Mouse (Mus musculus) midbrain, embryonic 11.5 days (tissue): ENCODE results near the gene Pcp4. TPM values are rescaled to one million over a fixed set of nuclear protein-coding genes. Genes with fewer than 3 reads are reported as not detected.
"Not testable (repeated sequence)": the region's sequence is repeated elsewhere in the genome, so short reads cannot be mapped to it uniquely, and the experiment has no call there.

ENCODE experiments used
- ATAC-seq: fragments of 200-750 bp; cut with Nextera tagmentation; 2 replicates; pipeline ENCODE4 v1.8.0; 2017; ENCODE audit warnings: moderate TSS enrichment, moderate library complexity; ENCODE audit not compliant: low FRiP score
- DNase-seq: peaks from one replicate; pipeline ENCODE4 v3.0.0; 2015; ENCODE audit warnings: low spot score; ENCODE audit errors: missing footprints
- H3K27ac ChIP-seq: fragments of 300-500 bp; sonication (generic); 2 replicates; pipeline ENCODE4 v1.5.1; 2014; ENCODE audit warnings: low read depth, low read length
- H3K27me3 ChIP-seq: fragments of 300-500 bp; sonication (generic); 2 replicates; pipeline ENCODE4 v1.6.1; 2014; ENCODE audit warnings: mild to moderate bottlenecking, low read length, moderate library complexity, mixed read lengths; ENCODE audit not compliant: control insufficient read depth, insufficient read depth
- H3K36me3 ChIP-seq: fragments of 300-500 bp; sonication (generic); 2 replicates; pipeline ENCODE4 v1.6.1; 2014; ENCODE audit warnings: mild to moderate bottlenecking, low read length, moderate library complexity, mixed read lengths; ENCODE audit not compliant: control insufficient read depth, insufficient read depth
- H3K4me1 ChIP-seq: fragments of 300-500 bp; sonication (generic); 2 replicates; pipeline ENCODE4 v1.6.1; 2014; ENCODE audit warnings: low read length; ENCODE audit not compliant: control insufficient read depth, insufficient read depth
- H3K4me2 ChIP-seq: fragments of 300-500 bp; sonication (generic); 2 replicates; pipeline ENCODE4 v1.6.1; 2014; ENCODE audit warnings: mild to moderate bottlenecking, moderate library complexity
- H3K4me3 ChIP-seq: fragments of 300-500 bp; sonication (generic); 2 replicates; pipeline ENCODE4 v1.5.1; 2014; ENCODE audit warnings: low read depth, low read length
- H3K9ac ChIP-seq: fragments of 300-500 bp; sonication (generic); 2 replicates; pipeline ENCODE4 v1.6.1; 2014; ENCODE audit warnings: low read length
- H3K9me3 ChIP-seq: fragments of 300-500 bp; sonication (generic); 2 replicates; pipeline ENCODE4 v1.6.1; 2016; ENCODE audit warnings: low read length; ENCODE audit not compliant: control insufficient read depth
- WGBS: fragments of 180-500 bp; shearing (Covaris S2); extraction: QIAGEN DNeasy Blood & Tissue Kit; methylation state at CpG from one replicate; pipeline ENCODE4 v1.1.7; 2014; 5-methylcytosine and 5-hydroxymethylcytosine counted together
- polyA plus RNA-seq: library from polyadenylated mRNA; unstranded; fragments of >200 nt; fragmentation: Nextera tagmentation; extraction: Ambion mirVana; gene quantifications from 2 replicates; pipeline ENCODE4 v1.2.1, GENCODE M21; 2014

Pcp4 gene
- polyA plus RNA-seq, 1 experiment from 2014 or later = 3.1 TPM

DNA sequence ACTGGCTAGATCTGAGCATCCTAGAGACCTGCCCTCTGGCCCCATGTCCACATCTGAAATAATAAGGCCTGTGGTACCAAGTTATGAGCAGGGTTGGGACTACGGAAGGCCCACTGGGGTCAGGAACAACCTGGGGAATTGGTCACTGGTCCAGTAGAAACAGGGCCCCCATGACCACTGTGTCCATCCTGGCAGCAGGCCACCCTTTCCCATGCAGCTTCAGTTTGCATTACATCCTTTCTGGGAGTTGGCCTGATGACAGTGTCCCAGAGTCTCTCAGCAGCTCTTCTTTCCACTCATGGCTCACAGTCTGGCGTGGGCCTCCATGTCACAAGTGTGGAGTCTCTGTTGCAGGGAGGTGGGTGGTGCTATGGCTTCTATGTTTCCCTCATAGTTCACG, 25.6 kb upstream of the Pcp4 start:
- Histone ChIP-seq H3K4me3 (no peak overlapping the region), H3K4me2 (no peak overlapping the region), H3K27ac (no peak overlapping the region), H3K27me3 (no peaks in the 10 kb centered on the region), H3K4me1 (no peaks in the 10 kb centered on the region), H3K9ac (no peak overlapping the region), H3K9me3 (no peaks in the 10 kb centered on the region), H3K36me3 (no peaks in the 10 kb centered on the region)
- WGBS = 88% methylated on average over 3 of the region's 3 CpGs
- peak; percentile 57 for DNase-seq
- no peak for ATAC-seq

DNA sequence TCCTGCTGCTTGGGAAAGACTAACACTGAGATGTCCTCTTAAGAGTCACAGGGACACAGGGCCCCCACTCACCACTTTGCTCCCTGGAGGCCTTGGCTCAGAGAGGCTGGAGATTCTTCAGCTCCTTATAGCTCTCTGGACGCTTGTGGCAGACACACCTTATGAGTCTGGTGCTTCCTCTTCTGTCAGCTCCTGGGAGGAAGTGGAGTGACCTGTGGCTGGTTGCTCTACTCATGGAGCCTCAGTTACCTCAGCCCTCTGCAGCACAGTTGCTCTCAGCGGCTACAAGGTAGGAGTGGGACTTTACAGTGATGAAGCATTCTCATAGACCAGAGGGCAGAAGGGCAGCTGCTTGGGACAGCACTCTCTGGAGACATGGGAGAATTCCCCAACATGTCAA, 23.9 kb upstream of the Pcp4 start, which contains the start of gene Itgb2l:
Gene Itgb2l (minus strand): TSS at position 152 of the 400 bp plus-strand sequence.
- Histone ChIP-seq H3K36me3 (no peaks in the 10 kb centered on the region), H3K4me1 (no peaks in the 10 kb centered on the region), H3K9ac (no peak within 1 kb of the TSS), H3K4me3 (no peak within 1 kb of the TSS), H3K27ac (no peak within 1 kb of the TSS), H3K9me3 (no peaks in the 10 kb centered on the region), H3K27me3 (no peaks in the 10 kb centered on the region), H3K4me2 (no peak within 1 kb of the TSS)
- DNase-seq (peak; percentile 70), ATAC-seq (no peak)
- WGBS = 87% methylated on average over 2 of the region's 2 CpGs

DNA sequence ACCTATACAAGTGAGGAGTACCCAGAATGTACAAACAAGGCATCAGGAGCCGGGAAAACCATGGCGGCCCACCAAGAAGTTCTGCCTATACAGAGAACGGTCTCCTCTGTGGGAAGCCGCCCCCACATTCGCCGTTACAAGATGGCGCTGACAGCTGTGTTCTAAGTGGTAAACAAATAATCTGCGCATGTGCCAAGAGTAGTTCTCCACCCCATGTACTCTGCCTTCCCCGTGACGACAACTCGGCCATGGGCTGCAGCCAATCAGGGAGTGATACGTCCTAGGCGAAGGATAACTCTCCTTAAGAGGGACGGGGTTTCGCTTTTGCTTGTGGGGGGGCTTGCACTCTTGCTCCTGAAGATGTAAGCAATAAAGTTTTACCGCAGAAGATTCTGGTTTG, 16.5 kb upstream of the Pcp4 start:
- H3K27ac ChIP-seq, DNase-seq, H3K9me3 ChIP-seq, H3K4me1 ChIP-seq, ATAC-seq, H3K27me3 ChIP-seq, H3K4me3 ChIP-seq, H3K36me3 ChIP-seq, H3K4me2 ChIP-seq, H3K9ac ChIP-seq: not testable (repeated sequence)
- 95% methylated on average over 12 of the region's 16 CpGs for WGBS

DNA sequence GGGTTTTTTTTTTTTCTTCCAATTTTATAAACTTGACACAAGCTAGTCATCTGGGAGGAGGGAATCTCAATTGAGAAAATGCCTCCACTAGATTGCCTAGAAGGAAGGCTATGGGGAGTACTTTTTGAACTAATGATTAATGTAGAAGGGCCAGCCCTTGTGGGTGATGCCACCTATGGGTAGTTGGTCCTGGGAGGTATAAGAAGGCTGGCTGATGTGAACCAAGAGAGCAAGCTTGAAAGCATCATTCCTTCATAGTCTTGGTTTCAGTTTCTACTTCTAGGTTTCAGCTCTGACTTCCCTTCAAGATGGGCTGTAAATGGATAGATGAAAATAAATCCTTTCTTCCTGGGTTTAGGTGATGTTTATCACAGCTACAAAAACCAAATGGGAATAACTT, 13.3 kb upstream of the Pcp4 start:
- no peaks in the 10 kb centered on the region for H3K4me1 ChIP-seq
- H3K9me3 ChIP-seq = no peaks in the 10 kb centered on the region
- H3K4me2 ChIP-seq = no peak overlapping the region
- H3K27me3 ChIP-seq = no peaks in the 10 kb centered on the region
- no peak overlapping the region for H3K9ac ChIP-seq
- DNase-seq = peak; percentile 4
- ATAC-seq = no peak
- H3K36me3 ChIP-seq = no peaks in the 10 kb centered on the region
- H3K27ac ChIP-seq = no peak overlapping the region
- H3K4me3 ChIP-seq = no peak overlapping the region

DNA sequence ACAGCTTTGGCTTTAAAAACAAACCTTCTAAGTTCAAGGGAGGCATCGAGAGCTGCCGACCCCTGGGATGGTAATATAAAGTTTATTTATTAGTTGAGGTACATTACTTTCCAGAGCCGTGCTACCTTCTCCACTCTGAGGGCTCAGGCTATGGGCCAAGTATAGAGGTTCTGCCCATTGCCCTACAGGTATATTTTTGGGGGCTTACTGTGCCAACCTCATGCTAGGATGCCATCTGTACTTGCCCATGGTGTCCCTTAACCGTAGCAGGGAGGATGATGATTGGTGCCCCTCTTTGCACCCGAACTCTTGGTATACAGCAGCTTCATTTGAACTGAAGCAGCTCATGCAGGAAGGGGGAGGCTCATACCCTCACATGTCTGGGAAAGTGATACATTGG, 9.8 kb upstream of the Pcp4 start:
- 88% methylated on average over 5 of the region's 5 CpGs for WGBS
- H3K27me3 ChIP-seq = no peaks in the 10 kb centered on the region
- ATAC-seq = no peak
- no peaks in the 10 kb centered on the region for H3K9me3 ChIP-seq
- H3K4me1 ChIP-seq = no peaks in the 10 kb centered on the region
- H3K4me2 ChIP-seq = no peak overlapping the region
- no peak for DNase-seq
- no peaks in the 10 kb centered on the region for H3K36me3 ChIP-seq
- no peak overlapping the region for H3K4me3 ChIP-seq
- H3K27ac ChIP-seq = no peak overlapping the region
- H3K9ac ChIP-seq = no peak overlapping the region

DNA sequence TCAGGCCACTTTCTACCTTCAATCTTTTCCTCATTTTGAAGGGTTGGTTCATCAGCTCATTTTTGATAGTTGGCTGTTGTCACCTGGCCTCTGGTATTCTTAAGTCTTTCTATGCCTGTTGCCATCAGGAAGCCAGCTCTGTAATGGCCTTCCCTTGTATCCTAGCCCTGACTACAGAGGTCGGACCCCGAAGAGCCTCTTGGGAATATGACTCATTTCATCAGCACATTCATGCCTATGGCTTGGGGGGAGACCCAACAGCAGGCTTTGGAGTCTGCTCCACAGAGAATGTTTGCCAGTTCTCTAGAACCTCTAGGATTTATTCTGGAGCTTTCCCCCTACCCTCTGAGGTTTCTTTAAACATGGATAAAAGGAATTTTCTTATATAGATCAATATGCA, 8.1 kb upstream of the Pcp4 start:
- H3K9ac ChIP-seq = no peak overlapping the region
- no peak overlapping the region for H3K27ac ChIP-seq
- H3K4me2 ChIP-seq = no peak overlapping the region
- H3K27me3 ChIP-seq = no peaks in the 10 kb centered on the region
- no peak for ATAC-seq
- DNase-seq = no peak
- H3K4me3 ChIP-seq = no peak overlapping the region
- 85% methylated on average over 2 of the region's 2 CpGs for whole genome bisulfite sequencing
- H3K9me3 ChIP-seq = no peaks in the 10 kb centered on the region
- no peaks in the 10 kb centered on the region for H3K4me1 ChIP-seq
- no peaks in the 10 kb centered on the region for H3K36me3 ChIP-seq

DNA sequence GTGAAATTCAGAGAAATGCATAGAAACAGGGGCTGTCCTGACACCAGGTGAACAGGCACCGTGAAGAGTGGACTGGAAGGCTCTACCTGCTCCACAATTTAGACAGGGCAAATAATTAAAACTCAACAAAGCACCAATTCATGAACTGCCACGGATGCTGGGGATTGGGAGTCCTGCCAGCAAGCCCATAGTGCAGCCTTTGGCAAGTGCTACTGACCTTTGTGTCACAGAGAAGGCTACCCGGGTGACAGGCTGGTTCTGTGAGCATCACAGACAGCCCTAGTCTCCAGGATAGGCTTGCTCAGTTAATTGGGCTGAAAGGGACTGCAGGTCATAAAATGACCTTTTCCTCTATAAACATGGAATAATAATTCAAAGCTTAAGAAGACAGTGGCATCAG, 6.6 kb upstream of the Pcp4 start:
- H3K27ac ChIP-seq = no peak overlapping the region
- H3K4me2 ChIP-seq = no peak overlapping the region
- H3K9ac ChIP-seq = no peak overlapping the region
- H3K36me3 ChIP-seq = no peaks in the 10 kb centered on the region
- no peak for ATAC-seq
- no peak for DNase-seq
- no peaks in the 10 kb centered on the region for H3K9me3 ChIP-seq
- 67% methylated on average over 3 of the region's 3 CpGs for WGBS
- no peaks in the 10 kb centered on the region for H3K27me3 ChIP-seq
- H3K4me3 ChIP-seq = no peak overlapping the region
- H3K4me1 ChIP-seq = no peaks in the 10 kb centered on the region

DNA sequence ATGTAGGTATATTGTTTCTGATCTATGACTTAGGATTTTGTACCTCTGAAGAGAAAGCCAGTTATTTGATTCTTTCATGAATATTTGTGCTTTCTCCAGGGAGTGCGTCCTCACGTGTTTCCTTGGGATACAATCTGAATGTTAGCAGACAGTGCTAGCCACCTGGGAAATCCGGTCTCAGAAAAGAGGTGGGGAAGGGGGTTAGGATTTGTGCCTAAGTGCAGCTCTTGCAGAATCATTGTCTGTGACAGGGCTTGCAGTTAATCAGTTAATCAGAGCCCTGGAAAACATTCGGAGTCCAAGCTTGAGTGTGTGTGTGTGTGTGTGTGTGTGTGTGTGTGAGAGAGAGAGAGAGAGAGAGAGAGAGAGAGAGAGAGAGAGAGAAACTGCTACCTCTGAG, 605 bp downstream of the Pcp4 start:
- DNase-seq = peak; percentile 69

DNA sequence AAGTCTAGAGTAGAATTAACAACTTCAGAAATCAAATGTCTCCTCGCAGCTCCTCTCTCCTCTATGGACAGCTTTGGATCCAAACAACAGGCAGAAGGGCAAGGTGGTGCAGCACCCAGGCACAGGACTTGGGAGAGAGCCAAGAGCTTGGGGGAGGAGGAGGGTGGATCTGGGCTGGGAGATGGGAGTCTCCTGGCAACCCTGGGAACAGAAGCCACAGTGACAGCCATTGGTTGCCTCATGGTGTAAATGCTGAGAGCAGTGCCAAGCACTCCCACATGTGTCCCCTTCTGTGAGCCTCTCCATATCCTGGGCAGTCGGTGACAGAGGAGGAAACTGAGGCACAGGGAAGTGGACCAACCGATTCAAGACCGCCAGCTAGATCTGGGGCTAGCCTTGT, 1.3 kb downstream of the Pcp4 start:
- Histone ChIP-seq H3K4me3 (no peak overlapping the region), H3K9ac (no peak overlapping the region), H3K36me3 (no peaks in the 10 kb centered on the region), H3K4me2 (no peak overlapping the region), H3K27me3 (no peaks in the 10 kb centered on the region), H3K4me1 (no peaks in the 10 kb centered on the region), H3K9me3 (no peaks in the 10 kb centered on the region), H3K27ac (no peak overlapping the region)
- ATAC-seq (peak; percentile 50), DNase-seq (no peak)
- WGBS = 87% methylated on average over 4 of the region's 4 CpGs

More for the DNA sequence above, 605 bp downstream of the Pcp4 start:
- Histone ChIP-seq H3K27me3 (no peaks in the 10 kb centered on the region), H3K36me3 (no peaks in the 10 kb centered on the region), H3K4me1 (no peaks in the 10 kb centered on the region), H3K4me3 (no peak overlapping the region), H3K9ac (no peak overlapping the region), H3K9me3 (no peaks in the 10 kb centered on the region), H3K27ac (no peak overlapping the region), H3K4me2 (no peak overlapping the region)
- 68% methylated on average over 4 of the region's 4 CpGs for WGBS
- ATAC-seq = no peak

DNA sequence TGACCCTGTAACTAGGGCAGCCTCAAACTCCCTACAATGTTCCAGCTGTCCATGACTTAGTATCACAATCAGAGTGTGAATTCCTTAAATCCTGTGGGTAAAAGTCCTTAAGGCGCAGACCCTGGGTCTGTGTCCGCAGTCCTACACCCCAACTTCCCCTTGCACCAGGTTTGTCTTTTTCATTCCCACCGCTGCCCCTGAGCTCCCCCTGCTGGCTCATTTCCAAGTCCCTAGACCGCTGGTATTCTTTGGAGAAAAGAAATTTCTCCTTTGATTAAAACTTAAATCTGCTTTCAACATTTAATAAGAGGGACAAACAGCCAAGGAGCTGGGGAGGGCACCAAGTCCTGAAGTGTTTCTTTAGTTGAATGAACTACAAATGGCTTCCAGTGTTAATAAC, 2.2 kb downstream of the Pcp4 start:
- no peak overlapping the region for H3K9ac ChIP-seq
- no peak for DNase-seq
- no peaks in the 10 kb centered on the region for H3K27me3 ChIP-seq
- 52% methylated on average over 4 of the region's 4 CpGs for WGBS
- H3K9me3 ChIP-seq = no peaks in the 10 kb centered on the region
- no peak overlapping the region for H3K4me2 ChIP-seq
- H3K4me3 ChIP-seq = no peak overlapping the region
- H3K36me3 ChIP-seq = no peaks in the 10 kb centered on the region
- ATAC-seq = no peak
- no peaks in the 10 kb centered on the region for H3K4me1 ChIP-seq
- H3K27ac ChIP-seq = no peak overlapping the region
